Mouse (Mus musculus) erythroblast, embryonic 14.5 days (primary cell): ENCODE measurements around the gene Gm10058.
"Not testable (repeated sequence)": the region's sequence is repeated elsewhere in the genome, so short reads cannot be mapped to it uniquely, and the experiment has no call there.

Experiments used
- GATA1 ChIP-seq: IDR thresholded peaks from 2 replicates; pipeline ENCODE4 v1.6.1; 2012; ENCODE audit warnings: low read length, inconsistent platforms, mixed read lengths
- TAL1 ChIP-seq: IDR thresholded peaks from 3 replicates; pipeline ENCODE4 v1.6.1; 2012; ENCODE audit warnings: low read length, inconsistent platforms, mixed read lengths

DNA sequence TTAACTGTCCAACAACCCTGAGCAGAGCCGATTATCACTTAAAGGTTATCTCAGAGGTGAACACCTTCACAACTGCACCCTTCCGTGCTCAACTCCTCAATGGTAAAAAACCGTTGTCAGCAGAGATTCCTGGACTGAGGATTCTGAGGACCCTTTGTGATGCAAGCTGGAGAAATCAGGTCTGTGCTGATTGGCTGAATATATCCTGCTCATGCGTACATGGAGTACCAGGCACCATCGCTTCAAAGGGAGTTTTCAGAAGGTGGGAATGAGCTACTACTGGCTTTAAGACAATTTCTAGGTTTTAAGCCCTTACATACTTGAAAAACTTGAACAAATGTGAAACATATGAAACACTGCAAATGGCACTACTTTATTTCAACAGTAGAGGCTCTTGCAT is at the start of gene Gm10058:
- not testable (repeated sequence) for TF ChIP-seq TAL1, GATA1
